Comparison of ENCODE assay signal across 8 mouse cellular contexts in the genomic region with DNA sequence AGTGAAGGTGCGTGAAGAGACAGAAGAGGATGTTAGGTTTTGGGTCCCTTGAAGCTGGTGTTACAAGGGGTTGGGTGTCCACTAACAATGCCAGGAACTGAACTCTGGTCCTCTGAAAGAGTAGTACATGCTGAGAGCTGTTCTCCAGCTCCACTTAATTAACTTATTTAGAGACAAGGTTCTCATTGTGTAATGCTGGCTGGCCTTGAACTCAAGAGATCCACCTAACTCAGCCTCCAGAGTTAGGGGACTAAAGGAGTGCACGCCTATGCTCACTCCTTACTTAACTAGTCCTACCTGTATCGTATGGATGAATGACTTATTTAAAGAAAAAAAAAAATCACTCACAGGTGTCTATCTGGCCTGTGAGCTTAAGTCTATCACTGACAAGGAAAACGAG. TPM values are rescaled to one million over a fixed set of nuclear protein-coding genes. Genes with fewer than 3 reads are reported as not detected.
DNase-seq lines count a peak whose midpoint lies in the region; ATAC-seq and TF ChIP-seq lines count a peak whose summit lies in the region.

No protein-coding gene starts in this region.

- TF ChIP-seq POLR2A in cortical plate, adult 2 months (IDR thresholded peaks at IDR 0.05; ENCODE audit: extremely low read depth, insufficient read depth, low read length), result no peak

- TF ChIP-seq CTCF in cortical plate, adult 2 months (IDR thresholded peaks at IDR 0.05; ENCODE audit: extremely low read depth, insufficient read depth, low read length), result no peak

- peak overlapping the region; percentile 95 for H3K9ac ChIP-seq in kidney, embryonic 16.5 days (replicated peaks; ENCODE audit: low read length)
- peak overlapping the region; percentile 78 for H3K9ac ChIP-seq in hindbrain, embryonic 16.5 days (ENCODE audit: low read depth, low read length)
- H3K9ac ChIP-seq in midbrain, embryonic 15.5 days, result peak overlapping the region; percentile 99

- peaks cover 19% of the 10 kb centered on the region for H3K36me3 ChIP-seq in kidney, embryonic 16.5 days (ENCODE audit: insufficient read depth, low read length)
- H3K36me3 ChIP-seq in hindbrain, embryonic 16.5 days (ENCODE audit: control insufficient read depth, insufficient read depth, low read length), result peaks cover 11% of the 10 kb centered on the region
- peaks cover 22% of the 10 kb centered on the region for H3K36me3 ChIP-seq in midbrain, embryonic 15.5 days (replicated peaks)

- ATAC-seq in kidney, embryonic 16.5 days (ENCODE audit: low FRiP score, low TSS enrichment), result no peak
- no peak for ATAC-seq in hindbrain, embryonic 16.5 days
- no peak for ATAC-seq in midbrain, embryonic 15.5 days (replicated peaks)

- peaks cover 19% of the 10 kb centered on the region for H3K4me1 ChIP-seq in kidney, embryonic 16.5 days (ENCODE audit: insufficient read depth, low read length)
- H3K4me1 ChIP-seq in cortical plate, adult 2 months (ENCODE audit: control insufficient read depth, insufficient read depth, low read length), result peaks cover 1% of the 10 kb centered on the region; the same call in 1 of the 2 replicates
- peaks cover 17% of the 10 kb centered on the region for H3K4me1 ChIP-seq in hindbrain, embryonic 16.5 days (ENCODE audit: control insufficient read depth, insufficient read depth, low read depth, low read length)
- peaks cover 28% of the 10 kb centered on the region for H3K4me1 ChIP-seq in midbrain, embryonic 15.5 days

- H3K27ac ChIP-seq in kidney, embryonic 16.5 days (ENCODE audit: low read length), result no peak overlapping the region; the same call in 1 of the 2 replicates
- no peak overlapping the region for H3K27ac ChIP-seq in cortical plate, adult 2 months (ENCODE audit: insufficient read depth, low read length)
- peak overlapping the region; percentile 92 for H3K27ac ChIP-seq in hindbrain, embryonic 16.5 days (ENCODE audit: low read depth, low read length)
- no peak overlapping the region for H3K27ac ChIP-seq in midbrain, embryonic 15.5 days

- H3K27me3 ChIP-seq in kidney, embryonic 16.5 days (ENCODE audit: insufficient read depth, low read length), result no peaks in the 10 kb centered on the region
- no peaks in the 10 kb centered on the region for H3K27me3 ChIP-seq in hindbrain, embryonic 16.5 days (replicated peaks; ENCODE audit: control insufficient read depth, insufficient read depth, low read length)
- no peaks in the 10 kb centered on the region for H3K27me3 ChIP-seq in midbrain, embryonic 15.5 days (replicated peaks)

- H3K4me2 ChIP-seq in kidney, embryonic 16.5 days (replicated peaks; ENCODE audit: low read depth, low read length), result peak overlapping the region; percentile 75
- H3K4me2 ChIP-seq in hindbrain, embryonic 16.5 days (ENCODE audit: low read length), result peak overlapping the region; percentile 71
- H3K4me2 ChIP-seq in midbrain, embryonic 15.5 days, result peak overlapping the region; percentile 66

- peak overlapping the region; percentile 98 for H3K4me3 ChIP-seq in kidney, embryonic 16.5 days (ENCODE audit: low read length)
- peak overlapping the region; percentile 90; the same call in 1 of the 2 replicates for H3K4me3 ChIP-seq in cortical plate, adult 2 months (ENCODE audit: insufficient read depth, low read length)
- H3K4me3 ChIP-seq in hindbrain, embryonic 16.5 days (ENCODE audit: low read length), result peak overlapping the region; percentile 61
- peak overlapping the region; percentile 97 for H3K4me3 ChIP-seq in midbrain, embryonic 15.5 days

- H3K9me3 ChIP-seq in kidney, embryonic 16.5 days (ENCODE audit: low read length), result no peaks in the 10 kb centered on the region
- H3K9me3 ChIP-seq in hindbrain, embryonic 16.5 days (ENCODE audit: control insufficient read depth, low read length), result no peaks in the 10 kb centered on the region
- no peaks in the 10 kb centered on the region for H3K9me3 ChIP-seq in midbrain, embryonic 15.5 days

- WGBS in kidney, embryonic 16.5 days, result 63% methylated on average over 4 of the region's 4 CpGs
- 66% methylated on average over 4 of the region's 4 CpGs for WGBS in hindbrain, embryonic 16.5 days
- 60% methylated on average over 4 of the region's 4 CpGs for WGBS in midbrain, embryonic 15.5 days

- DNase-seq in kidney, adult 11 months, result no peak
- DNase-seq in natural killer cell, adult 2 months (ENCODE audit: low spot score in 2 of 2), result no peak
- DNase-seq in c-Kit-positive CD71-positive TER-119-positive erythroid progenitor cells, embryonic 14.5 days (ENCODE audit: low spot score), result no peak
- DNase-seq in lung, postnatal 4 days, result no peak

RNA-seq across cellular contexts. Expression of gene Nt5m, which starts 0.8 kb away (rescaled TPM):
- polyA plus RNA-seq in kidney, embryonic 16.5 days (2015; fragmentation: Nextera tagmentation; extraction: Ambion mirVana), result 44.4 and 46.3 TPM in 2 replicates
- 72.5 and 73.2 TPM in 2 replicates for polyA plus RNA-seq in cortical plate, adult 2 months (2012; rRNA removed)
- polyA plus RNA-seq in hindbrain, embryonic 16.5 days (2015; fragmentation: Nextera tagmentation; extraction: Ambion mirVana), result 74.2 and 85.4 TPM in 2 replicates
- 77.6 and 78.2 TPM in 2 replicates for polyA plus RNA-seq in midbrain, embryonic 15.5 days (2015; fragmentation: Nextera tagmentation; extraction: Ambion mirVana)

RNA-seq across cellular contexts. Expression of gene Cops3, which starts 1.2 kb away (rescaled TPM):
- polyA plus RNA-seq in kidney, embryonic 16.5 days (2015; fragmentation: Nextera tagmentation; extraction: Ambion mirVana), result 215 and 224 TPM in 2 replicates
- 47.3 and 48.1 TPM in 2 replicates for polyA plus RNA-seq in cortical plate, adult 2 months (2012; rRNA removed)
- 178 and 181 TPM in 2 replicates for polyA plus RNA-seq in hindbrain, embryonic 16.5 days (2015; fragmentation: Nextera tagmentation; extraction: Ambion mirVana)
- 180 and 183 TPM in 2 replicates for polyA plus RNA-seq in midbrain, embryonic 15.5 days (2015; fragmentation: Nextera tagmentation; extraction: Ambion mirVana)

RNA-seq across cellular contexts. Expression of gene Flcn, which starts 28.6 kb away (rescaled TPM):
- 37.7 and 41.5 TPM in 2 replicates for polyA plus RNA-seq in kidney, embryonic 16.5 days (2015; fragmentation: Nextera tagmentation; extraction: Ambion mirVana)
- 51.4 and 51.6 TPM in 2 replicates for polyA plus RNA-seq in cortical plate, adult 2 months (2012; rRNA removed)
- polyA plus RNA-seq in hindbrain, embryonic 16.5 days (2015; fragmentation: Nextera tagmentation; extraction: Ambion mirVana), result 44.2 and 46.1 TPM in 2 replicates
- 46.2 and 48.5 TPM in 2 replicates for polyA plus RNA-seq in midbrain, embryonic 15.5 days (2015; fragmentation: Nextera tagmentation; extraction: Ambion mirVana)

RNA-seq across cellular contexts. Expression of gene Pld6, which starts 51.0 kb away (rescaled TPM):
- polyA plus RNA-seq in kidney, embryonic 16.5 days (2015; fragmentation: Nextera tagmentation; extraction: Ambion mirVana), result 5.8 and 6.6 TPM in 2 replicates
- polyA plus RNA-seq in cortical plate, adult 2 months (2012; rRNA removed), result 1.9 and 2.0 TPM in 2 replicates
- 21.3 and 25.2 TPM in 2 replicates for polyA plus RNA-seq in hindbrain, embryonic 16.5 days (2015; fragmentation: Nextera tagmentation; extraction: Ambion mirVana)
- 13.3 and 13.7 TPM in 2 replicates for polyA plus RNA-seq in midbrain, embryonic 15.5 days (2015; fragmentation: Nextera tagmentation; extraction: Ambion mirVana)
